Mouse (Mus musculus) left cerebral cortex, postnatal 36 days (tissue): ENCODE measurements around the gene Mtx1. TPM values are rescaled to one million over a fixed set of nuclear protein-coding genes. Genes with fewer than 3 reads are reported as not detected.
A peak's percentile ranks its signal among the peaks of the same experiment; 100 is the strongest.

Experiments
- DNase-seq, 2 experiments: peaks; one replicate each; pipeline ENCODE4 v3.0.0; 2021 to 2022; ENCODE audit warnings: low spot score in 2 of 2, mixed read lengths in 1 of 2
- intact Hi-C: fragments of 180-260 bp; cut with DNase I; formaldehyde crosslinking; loops from one replicate; pipeline ENCODE4 v1.15.1; 2025
- total RNA-seq, 2 experiments: library from RNA; stranded (reverse); gene quantifications; 2 replicates each; pipeline ENCODE4 v1.2.3; 2021

Mtx1 gene
- total RNA-seq, 2 experiments from 2014 or later: 90.6 to 93.8 TPM

- peak in 1 of 2 experiments; percentile 50 for DNase-seq
- intact Hi-C loops: loop anchor here (5.0 kb wide), 1 partner anchor 47 kb away; no protein-coding TSS in a partner anchor
Measured at GRCm38 (mm10) chr3:89244158-89244981, 17.5 kb upstream of the Mtx1 start.

DNA sequence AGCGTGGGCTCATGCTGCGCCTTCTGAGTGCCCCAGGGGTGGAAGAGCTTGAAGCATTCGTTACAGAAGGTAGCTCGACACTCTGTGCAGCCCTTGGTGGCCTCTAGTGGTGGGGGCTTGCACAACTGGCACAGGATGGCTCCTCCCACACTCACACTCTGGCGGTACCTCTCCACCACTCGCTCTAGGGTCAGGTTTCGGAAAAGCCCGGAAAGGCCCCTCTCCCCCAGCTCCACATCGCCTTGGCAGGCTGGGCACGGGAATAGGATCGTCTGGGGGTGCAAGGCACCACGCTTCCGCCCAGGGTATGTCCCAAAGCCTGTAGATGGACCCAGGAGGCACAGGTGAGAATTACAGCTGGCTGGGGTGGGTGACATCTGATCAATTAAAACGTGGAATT is 16.7 kb upstream of the Mtx1 start:
- intact Hi-C loops: loop anchor here (5.0 kb wide), 1 partner anchor 46 kb away; no protein-coding TSS in a partner anchor
- no peak for DNase-seq

DNA sequence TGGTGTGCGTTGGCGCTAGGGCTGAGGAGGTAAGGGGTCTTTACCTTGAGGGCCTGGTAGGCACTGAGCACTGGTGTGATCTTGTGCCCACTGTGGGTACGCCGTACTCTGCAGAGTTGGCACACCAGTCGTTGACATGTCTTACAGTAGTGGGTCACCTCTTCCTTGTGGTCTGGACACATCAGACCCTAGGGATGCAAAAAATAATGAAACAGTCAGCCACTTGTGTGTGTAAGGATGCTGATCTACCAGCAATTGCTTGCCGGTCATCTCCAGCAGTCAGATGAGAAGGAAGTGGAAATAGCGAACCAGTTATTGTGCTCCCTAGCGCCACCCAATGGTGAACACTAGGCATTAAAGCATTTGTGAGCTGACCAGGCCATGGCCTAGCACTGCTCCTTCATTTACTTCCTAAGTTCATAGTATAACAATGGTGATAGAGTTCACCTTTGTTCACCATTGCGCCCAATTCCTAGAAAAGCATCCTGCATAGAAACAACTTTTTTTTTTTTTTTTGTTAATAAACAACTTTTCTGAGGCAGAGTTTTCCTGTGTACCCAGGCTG is 15.5 kb upstream of the Mtx1 start:
- DNase-seq: peak in 1 of 2 experiments; percentile 58
- intact Hi-C loops: loop anchor here (5.0 kb wide), 1 partner anchor 45 kb away; no protein-coding TSS in a partner anchor

GRCm38 (mm10) chr3:89238494-89238893 is 11.6 kb upstream of the Mtx1 start:
- intact Hi-C loops: no loop called here
- DNase-seq: peak in 1 of 2 experiments; percentile 5

GRCm38 (mm10) chr3:89237682-89238081 is 10.8 kb upstream of the Mtx1 start:
- no peak for DNase-seq
- intact Hi-C loops: no loop called here

DNA sequence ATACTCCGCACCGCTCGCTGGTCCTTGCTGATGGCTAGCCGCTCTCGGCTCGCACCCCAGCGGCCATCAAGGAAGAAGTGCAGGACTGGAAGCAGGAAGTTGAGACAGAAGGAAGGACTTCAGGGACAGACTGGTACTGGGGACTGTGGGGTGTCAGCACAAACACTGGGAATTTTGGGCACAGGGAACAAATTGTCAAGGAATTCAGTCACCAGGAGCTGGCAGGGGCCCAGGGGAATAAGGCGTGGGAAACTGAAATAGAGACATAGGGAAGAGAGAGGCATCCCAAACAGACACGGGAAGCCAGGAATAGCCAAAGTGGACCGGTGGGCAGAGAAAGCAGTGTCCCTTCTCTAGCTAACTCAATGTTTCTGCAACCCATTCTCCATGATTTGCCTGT is 9.6 kb upstream of the Mtx1 start:
- peak; percentile 55 to 64 for DNase-seq
- intact Hi-C loops: no loop called here

DNA sequence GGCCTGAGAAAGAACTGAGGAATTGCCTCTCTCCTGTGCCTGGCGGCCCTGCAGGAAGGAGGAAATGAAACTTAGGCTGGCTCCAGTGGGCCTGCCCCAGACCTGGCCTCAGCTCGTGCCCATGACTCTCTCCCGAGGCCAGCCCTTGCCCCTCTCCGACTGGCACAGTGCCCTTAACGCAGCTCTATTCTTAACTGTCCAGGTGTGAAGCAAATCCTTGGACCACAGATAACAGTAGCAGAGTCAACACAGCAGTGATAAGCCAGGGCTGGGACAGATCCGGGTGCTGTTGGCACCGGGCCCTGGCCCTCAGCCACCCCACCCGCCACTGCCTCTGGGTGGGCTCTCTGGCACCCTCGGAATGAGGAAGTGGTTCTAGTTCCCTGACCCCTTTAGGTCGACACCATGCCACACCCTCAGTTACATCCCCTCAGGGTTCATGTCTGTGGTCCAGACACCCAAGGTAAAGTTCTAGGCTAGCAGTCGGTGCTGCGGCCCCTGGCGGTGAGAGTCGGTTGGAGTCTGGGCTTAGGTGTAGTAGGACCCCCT is 6.7 kb upstream of the Mtx1 start:
- DNase-seq: no peak
- intact Hi-C loops: no loop called here

GRCm38 (mm10) chr3:89232614-89233013 is 5.7 kb upstream of the Mtx1 start:
- DNase-seq: no peak
- intact Hi-C loops: no loop called here

DNA sequence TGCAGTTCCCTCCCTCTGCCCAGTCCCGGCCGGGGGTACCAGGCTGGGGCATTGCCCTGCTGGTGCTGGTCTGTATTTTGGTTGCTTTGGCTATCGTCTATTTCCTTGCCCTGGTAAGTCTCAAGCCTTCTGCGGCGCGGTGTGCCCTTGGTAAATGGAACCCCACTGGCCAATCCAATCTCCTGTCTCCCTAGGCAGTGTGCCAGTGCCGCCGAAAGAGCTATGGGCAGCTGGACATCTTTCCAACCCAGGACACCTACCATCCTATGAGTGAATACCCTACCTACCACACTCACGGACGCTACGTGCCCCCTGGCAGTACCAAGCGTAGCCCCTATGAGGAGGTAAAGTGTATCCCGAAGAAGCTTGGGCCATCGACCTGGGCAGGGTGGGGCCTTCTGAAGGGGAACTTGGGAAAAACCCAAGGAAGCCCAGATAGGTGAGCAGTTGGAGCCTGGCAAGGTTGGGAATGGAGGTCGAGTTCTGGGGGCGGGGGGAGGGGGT is 4.9 kb upstream of the Mtx1 start:
- intact Hi-C loops: no loop called here
- DNase-seq: no peak

DNA sequence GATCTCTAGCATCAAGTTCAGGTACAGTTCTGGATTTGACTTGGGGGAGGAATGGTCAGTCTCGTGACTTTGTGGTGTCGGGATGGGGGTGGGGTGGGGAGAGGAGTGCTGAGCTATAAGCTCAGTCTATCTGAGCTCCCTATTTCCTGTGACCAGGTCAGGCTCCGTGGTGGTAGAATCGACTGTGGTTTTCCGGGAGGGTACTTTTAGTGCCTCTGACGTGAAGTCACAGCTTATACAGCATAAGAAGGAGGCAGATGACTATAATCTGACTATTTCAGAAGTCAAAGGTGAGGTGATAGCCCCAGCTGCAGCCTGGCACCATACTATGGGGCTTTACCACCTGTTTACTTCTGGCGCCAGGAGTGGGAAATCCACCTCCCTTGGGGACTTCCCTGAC is 4.5 kb upstream of the Mtx1 start:
- intact Hi-C loops: no loop called here
- no peak for DNase-seq

- intact Hi-C loops: no loop called here
Measured at GRCm38 (mm10) chr3:89230561-89230960, 3.7 kb upstream of the Mtx1 start.

GRCm38 (mm10) chr3:89229276-89229675 is 2.4 kb upstream of the Mtx1 start:
- intact Hi-C loops: no loop called here
- DNase-seq: no peak

More at GRCm38 (mm10) chr3:89230561-89230960, 3.7 kb upstream of the Mtx1 start:
- DNase-seq: no peak

- intact Hi-C loops: no loop called here
- no peak for DNase-seq
Measured at GRCm38 (mm10) chr3:89228836-89229235, 1.9 kb upstream of the Mtx1 start, which contains the start of gene Muc1. Gene Muc1, plus strand, starts transcription at chr3:89229057.

DNA sequence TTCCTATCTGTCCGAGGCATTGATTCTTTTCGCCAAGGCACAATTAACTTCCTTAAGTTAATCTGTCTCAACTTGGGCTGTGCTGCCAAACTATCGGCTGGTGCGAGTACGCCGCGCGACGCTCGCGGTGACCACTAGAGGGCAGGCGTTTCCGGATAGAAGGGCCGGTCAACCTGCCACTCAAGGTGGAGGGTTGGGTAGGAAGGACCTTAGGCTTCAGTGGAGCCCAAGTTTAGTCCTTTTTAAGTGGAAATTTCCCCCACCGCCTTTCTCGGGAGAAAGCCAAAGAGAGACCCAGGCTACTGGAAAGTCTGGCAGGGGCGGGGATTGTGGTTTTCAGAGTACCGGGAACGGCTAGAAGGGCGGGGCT is 1.3 kb upstream of the Mtx1 start:
- intact Hi-C loops: no loop called here
- DNase-seq: peak; percentile 79 to 83

- DNase-seq: peak; percentile 90 to 92
- intact Hi-C loops: no loop called here
Measured at GRCm38 (mm10) chr3:89227307-89228179, 655 bp upstream of the Mtx1 start.

GRCm38 (mm10) chr3:89226361-89226760 is 527 bp downstream of the Mtx1 start:
- intact Hi-C loops: no loop called here
- no peak for DNase-seq

DNA sequence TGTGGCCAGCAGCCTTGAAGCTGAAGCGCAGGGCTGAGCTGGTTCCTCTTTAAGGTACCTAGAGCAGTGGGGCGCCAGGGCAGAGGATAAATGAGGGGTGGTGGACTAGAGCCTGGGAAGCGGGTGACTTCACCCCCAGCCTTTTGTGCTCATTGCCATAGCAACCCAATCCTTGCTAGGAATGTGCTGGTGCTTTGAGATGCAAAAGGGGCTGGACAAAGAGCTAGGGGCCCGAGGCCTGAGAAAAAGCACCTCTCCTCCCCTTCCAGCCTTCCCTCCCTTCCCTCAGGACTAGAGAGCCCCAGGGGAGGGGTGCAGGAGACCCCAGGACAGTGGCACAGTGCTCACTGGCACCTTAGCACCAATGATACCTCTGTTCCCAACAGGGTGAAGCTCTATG is 970 bp downstream of the Mtx1 start:
- intact Hi-C loops: no loop called here
- no peak for DNase-seq

- intact Hi-C loops: no loop called here
- no peak for DNase-seq
Measured at GRCm38 (mm10) chr3:89225321-89225815, 1.5 kb downstream of the Mtx1 start.

DNA sequence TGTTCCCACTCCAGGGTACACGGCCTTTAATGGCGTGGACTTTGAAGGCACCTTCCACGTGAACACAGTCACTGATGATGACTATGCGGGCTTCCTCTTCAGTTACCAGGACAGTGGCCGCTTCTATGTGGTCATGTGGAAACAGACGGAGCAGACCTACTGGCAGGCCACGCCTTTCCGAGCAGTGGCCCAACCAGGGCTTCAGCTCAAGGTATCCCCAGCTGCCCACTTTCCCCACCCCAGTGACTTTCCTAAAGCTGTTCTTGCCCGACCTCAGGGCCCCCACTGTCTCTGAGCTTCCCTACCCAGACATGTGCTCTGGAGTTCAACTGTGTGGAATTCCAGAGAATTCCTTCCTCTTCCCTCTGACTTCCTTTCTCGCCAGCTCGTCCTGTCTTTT is 2.1 kb downstream of the Mtx1 start:
- DNase-seq: no peak
- intact Hi-C loops: no loop called here
